Mouse (Mus musculus): Measurements from ENCODE around the gene Hspa1l.
"Not testable (repeated sequence)": the region's sequence is repeated elsewhere in the genome, so short reads cannot be mapped to it uniquely, and the experiment has no call there.

The Hspa1l gene

DNA sequence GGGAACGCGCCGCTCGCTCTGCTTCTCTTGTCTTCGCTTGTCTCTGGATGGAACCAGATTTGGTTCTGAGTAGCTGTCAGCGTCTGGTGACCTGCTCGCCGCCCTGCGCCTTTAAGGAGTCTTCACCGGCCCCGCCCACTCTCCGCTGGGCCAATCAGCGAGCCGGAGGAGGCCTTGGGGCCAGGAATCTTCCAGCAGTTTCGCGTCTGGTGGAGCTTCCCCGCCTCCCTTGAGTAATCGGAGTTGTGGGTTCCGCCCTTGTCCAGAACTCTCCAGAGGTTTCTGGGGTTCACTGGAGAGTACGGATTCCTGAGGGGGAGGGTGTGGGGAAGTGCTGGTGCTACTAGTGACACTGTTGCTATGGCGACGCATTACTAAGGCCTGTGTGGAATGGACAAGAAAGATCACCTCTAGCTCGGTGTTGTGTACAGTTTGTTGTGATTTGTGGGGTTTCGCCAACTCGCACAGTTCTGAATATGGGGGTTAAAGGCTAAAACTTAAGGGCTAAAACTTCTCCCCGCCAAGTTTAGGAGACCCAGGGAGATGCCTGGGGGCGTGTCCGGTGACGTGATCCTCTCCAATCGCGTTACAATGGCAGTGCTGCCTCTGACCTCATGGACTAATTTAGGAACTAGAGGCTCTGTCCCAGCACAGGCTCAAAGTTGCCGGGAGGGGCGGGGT, at the start of gene Hspa1l, which contains the start of gene Hspa1a:
Gene Hspa1l (plus strand): TSS at position 635 of the 681 bp plus-strand sequence.
Gene Hspa1a (minus strand): TSS at position 88 of the 681 bp plus-strand sequence.
- DNase-seq: peak; percentile 69

DNA sequence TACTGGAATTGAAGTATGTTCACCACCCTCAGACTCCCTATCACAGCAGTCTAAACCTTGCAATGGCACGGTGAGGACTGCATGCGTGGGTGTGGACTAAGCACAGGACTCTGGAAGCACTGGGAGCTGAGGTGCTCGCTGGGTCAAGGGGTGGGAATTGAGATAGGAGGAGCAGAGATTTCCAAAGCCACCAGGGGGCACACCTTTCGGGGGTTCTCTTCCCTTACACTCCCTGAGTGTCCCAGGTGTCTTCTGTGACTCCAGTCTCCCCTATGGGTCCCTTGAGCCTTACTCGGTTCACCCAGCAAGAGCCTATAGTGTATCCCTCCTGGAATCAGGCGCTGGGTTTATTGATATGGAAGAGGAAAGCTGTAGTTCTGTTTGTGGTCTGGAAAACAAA, 49.6 kb upstream of the Hspa1l start:
- DNase-seq: no peak

DNA sequence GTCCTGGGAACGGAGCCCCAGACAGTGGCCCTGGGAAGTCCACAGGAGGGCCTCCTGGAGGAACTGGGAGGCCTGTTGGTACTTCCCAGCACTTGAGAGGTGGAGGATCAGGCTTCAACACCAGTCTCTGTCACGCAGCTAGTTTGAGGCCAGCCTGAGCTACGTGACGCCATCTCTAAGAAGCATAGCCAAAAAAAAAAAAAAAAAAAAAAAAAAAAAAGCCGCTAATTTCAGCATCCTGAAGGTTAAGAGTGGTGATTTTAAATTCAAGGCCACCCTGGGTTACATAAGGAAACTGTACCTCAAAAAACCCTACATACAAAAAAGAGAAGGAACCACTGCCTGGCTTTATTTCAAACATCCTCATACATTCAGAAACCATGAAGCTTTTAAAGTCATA, 48.2 kb upstream of the Hspa1l start:
- no peak for DNase-seq

DNA sequence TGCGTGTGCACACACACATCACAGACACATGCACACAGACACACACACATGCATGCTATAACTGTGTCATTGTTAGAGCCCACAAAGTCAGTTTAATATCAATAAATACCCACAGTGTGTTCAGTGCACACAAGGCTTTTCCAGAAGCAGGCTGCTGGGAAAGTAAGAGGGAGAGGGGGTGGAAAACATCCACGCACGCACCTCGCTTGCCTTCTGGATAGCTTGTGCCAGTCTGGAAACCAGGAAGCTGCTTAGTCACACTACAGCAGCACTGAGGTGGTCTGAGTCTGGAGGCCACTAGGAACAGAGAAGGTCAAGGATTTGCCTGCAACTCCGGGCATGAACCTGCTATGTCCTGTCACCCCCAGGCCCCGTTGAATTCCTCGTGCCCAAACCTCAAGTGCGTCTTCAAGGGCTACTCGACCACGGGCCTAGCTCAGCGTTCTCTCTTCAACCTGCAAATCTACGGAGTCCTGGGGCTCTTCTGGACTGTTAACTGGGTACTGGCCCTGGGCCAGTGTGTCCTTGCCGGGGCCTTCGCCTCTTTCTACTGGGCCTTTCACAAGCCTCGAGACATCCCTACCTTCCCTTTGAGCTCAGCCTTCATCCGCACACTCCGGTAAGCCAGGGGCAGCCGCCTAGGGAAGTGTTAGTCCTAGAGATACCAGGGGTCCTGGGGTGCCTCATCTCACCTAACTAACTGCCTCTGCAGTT, 45.0 kb upstream of the Hspa1l start:
- no peak for DNase-seq

DNA sequence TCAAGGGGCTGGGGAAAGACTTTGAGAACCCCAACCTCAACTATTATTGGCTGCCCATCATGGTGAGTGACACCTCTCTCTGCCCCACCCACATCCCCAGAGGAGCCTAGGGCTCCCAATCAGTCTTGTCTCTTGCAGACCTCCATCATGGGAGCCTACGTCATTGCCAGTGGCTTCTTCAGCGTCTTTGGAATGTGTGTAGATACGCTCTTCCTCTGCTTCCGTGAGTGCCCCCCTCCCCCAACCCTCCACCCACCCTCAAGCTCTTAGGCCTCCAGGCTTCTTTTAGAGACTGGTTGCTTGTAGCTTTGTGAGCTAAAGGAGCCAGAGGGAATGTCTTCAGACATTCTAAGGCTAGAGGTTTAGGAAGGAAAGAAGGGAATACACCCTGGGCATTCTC, 43.7 kb upstream of the Hspa1l start:
- no peak for DNase-seq

DNA sequence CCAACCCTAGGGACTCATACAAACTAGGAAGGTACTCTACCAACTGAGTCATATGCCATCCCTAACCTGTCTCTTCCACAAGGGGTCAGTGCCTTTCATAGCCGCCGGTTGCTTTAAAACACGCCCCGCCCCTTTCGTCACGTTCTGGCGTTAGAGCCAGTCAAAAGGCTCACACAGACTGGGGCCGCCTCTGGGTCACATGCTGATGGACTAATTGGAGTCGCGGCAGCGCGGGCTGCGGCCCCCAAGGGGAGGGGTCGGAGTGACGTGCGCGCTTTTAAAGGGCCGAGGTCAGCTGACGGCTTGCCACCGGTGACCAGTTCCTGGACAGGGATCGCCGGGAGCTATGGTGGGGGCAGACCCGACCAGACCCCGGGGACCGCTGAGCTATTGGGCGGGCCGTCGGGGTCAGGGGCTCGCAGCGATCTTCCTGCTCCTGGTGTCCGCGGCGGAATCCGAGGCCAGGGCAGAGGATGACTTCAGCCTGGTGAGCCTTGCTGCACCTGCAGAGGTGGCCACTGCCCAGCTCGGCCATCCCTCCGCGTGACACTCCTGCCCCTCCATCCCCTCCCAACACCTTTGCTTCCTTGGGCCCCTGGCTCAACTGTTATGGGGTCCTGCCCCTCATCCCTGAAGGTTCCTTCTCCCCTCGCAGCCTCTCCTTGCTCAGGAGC, 41.3 kb upstream of the Hspa1l start, which contains the start of gene Neu1:
Gene Neu1 (plus strand): TSS at position 193 of the 674 bp plus-strand sequence.
- peak; percentile 96 for DNase-seq

DNA sequence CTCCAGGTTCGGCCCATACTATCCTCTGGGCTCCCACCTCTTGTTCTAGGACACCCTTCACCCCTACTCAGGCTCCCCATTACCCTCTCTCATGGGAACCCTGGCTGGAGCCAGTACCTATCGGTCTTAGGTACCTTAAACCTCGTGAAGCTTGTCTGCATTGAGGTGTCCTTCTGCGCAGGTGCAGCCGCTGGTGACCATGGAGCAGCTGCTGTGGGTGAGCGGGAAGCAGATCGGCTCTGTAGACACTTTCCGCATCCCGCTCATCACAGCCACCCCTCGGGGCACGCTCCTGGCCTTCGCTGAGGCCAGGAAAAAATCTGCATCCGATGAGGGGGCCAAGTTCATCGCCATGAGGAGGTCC, 40.8 kb upstream of the Hspa1l start:
- DNase-seq: no peak

DNA sequence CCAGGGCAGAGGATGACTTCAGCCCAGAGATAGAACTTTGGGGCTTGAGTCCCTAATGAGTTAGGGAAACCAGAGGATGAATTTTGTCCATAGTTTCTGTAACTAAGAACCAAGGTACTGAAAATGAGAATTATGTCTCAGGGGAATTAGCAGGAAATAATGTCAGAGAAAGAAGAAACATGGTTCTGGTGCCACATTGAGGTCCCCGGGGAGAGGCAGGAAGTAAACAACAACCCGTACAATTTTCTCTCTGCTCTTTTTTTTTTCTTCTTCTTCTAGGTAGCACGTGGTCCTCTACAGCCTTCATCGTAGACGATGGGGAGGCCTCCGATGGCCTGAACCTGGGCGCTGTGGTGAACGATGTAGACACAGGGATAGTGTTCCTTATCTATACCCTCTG, 40.2 kb upstream of the Hspa1l start:
- no peak for DNase-seq

DNA sequence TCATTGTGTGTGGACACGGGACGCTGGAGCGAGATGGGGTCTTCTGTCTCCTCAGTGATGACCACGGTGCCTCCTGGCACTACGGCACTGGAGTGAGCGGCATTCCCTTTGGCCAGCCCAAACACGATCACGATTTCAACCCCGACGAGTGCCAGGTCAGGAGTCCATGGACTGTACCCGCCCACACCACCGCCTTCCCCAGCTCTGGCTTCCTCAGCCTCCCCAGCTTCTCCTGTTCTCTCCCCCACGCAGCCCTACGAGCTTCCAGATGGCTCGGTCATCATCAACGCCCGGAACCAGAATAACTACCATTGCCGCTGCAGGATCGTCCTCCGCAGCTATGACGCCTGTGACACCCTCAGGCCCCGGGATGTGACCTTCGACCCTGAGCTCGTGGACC, 38.5 kb upstream of the Hspa1l start:
- no peak for DNase-seq

DNA sequence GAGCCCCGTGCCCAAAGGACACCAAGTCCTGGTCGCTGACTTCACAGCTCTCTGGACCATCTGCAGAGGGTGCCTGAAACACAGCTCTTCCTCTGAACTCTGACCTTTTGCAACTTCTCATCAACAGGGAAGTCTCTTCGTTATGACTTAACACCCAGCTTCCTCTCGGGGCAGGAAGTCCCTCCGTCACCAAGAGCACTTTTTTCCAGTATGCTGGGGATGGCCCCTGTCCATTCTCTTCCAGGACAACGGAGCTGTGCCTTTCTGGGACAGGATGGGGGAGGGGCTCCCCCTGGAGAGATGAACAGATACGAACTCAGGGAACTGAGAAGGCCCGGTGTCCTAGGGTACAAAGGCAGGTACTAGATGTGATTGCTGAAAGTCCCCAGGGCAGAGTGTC, 37.7 kb upstream of the Hspa1l start:
- no peak for DNase-seq

DNA sequence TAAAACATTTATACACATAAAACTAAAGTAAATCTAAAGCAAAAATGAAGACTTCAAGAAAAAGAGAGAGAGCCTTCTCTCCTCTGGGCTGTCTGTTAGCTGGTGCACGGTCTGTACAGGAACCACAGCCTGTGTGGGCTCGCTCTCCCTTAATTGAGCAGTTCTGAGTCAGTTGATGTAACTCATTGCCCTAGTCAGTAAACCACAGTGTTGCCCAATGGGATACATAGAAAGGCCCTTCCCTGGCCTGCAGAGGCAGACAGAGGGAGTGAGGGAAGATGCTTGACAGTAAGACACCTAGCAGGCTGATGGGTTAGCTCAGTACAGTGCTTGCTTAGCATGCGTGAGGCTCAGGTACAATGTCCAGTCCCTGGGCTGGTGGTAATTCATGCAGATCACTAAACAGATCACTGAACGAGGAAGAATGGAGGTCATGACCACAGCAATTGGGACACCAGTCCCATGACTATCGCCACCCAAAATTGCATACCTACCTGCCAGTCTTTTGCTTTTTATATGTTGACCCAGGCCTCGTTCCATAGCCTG, 34.5 kb upstream of the Hspa1l start:
- DNase-seq: no peak

DNA sequence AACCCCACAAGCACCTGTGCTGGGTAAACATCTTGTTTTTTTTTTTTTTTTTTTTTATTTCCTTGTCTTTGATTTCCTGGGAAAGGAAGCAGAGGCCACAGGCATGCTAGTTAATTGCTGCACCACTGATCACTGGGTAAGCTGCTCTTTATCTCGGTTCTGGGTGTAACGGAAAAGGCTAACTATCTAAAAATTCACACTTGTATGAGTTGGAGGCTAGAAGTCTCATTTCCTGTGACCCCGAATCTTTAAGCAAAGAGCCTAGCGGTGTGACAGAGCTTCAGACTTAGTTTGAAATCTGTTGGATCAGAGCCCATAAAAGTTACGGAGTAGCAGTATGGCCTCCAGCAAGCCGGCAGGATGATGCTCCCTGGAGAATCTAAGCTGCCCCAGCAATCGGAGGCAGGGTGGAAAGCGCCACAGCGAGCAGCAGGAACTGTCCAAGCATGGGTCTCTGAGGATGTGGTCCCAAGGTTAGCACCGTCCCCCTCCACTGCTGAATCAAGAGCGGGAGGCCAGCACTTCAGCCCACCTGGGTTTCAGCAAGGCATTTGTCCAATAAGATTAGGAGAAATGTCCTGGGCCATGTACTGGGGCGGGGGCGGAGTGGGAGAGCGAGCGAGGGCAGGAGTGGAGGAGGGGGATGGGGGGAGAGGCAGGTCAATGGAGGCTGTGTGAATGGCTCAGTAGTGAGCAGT, 31.0 kb upstream of the Hspa1l start:
- DNase-seq: peak; percentile 38

DNA sequence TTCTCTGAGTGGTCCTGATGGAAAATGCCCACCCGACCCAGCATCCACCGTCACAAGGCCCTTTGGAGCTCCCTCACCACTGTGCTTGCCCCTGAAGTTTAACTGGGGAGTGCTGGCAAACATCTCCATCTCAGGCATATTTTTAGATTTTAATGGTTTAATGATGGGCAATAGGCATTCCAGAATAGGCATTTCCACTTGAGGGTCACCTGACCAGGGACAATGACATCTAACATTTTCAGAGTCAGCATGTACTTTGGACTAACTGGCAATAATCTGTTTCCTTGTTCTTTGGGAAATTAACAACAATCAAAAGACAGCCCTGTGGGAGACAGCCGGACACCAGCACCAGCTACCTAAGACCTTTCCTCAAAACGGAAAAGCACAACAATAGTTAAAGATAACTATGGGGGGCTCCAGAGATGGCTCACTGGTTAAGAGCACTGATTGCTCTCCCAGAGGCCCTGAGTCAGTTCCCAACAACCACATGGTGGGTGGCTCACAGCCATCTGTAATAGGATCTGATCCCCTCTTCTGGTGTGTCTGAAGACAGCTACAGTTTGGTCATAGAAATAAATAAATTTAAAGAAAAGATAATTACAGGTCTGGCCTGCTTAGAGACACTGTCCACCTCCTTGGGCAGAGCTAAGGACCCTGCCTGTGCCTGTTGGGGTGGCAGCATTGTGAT, 29.2 kb upstream of the Hspa1l start:
- DNase-seq: no peak

DNA sequence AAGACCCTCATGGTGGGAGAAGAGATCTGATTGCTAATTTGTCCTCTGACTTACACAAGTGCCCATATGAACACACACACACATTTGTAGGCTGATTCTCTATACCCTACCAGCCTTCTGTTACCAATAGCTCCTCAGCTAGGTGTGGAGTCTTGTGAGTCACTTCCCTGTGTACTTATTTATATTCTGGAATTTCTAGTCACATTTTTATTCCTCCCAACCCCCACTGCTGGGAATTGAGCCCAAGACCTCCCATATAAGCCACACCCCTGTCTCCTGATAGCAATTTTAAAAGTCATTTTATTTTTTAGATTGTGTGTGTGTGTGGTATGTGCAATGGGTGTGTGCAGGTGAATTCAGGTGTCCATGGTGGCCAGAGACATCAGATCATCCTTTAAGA, 28.1 kb upstream of the Hspa1l start:
- no peak for DNase-seq

DNA sequence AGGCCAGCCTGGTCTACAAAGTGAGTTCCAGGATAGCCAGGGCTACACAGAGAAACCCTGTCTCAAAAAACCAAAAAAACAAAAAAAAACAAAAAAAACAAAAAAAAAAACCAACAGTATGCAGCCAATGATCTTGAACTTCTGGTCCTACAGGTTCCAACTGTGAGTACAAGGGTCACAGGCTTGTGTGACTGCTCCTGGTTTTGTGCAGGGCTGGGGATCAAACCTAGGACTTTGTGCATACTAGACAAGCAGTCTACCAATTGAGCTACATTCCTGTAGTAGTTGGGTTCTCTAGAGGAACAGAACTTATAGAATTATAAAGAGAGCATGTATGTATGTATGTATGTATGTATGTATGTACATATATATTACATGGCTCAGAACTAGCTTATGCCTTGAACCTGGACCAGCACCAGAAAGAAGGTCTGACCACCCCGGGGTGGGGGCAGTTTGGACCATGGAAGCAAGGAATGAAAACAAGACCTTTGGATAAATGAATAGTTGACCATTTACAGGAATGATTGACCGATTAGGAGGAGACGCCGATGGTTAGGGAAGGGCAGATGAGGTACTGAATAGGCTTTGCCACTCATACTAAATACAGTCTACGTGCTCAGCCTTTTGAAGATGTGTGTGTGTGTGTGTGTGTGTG, 25.9 kb upstream of the Hspa1l start:
- no peak for DNase-seq

DNA sequence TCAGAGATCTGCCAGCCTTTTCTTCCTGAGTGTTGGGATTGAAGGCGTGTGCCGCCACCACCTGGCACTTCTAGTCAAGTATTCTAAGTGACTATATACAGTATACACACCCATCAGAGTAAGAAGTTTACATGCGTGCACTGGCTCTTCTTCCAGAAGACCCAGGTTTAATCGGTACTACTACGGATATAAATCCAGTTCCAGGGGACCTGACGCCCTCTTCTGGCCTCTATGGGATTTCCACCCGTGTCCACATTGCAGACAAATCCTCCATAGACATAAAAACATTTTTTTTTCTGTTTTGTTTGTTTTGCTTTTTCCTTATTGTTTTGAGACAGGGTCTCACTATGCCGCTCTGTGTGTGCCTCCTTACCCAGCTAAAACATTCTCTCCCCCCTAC, 24.9 kb upstream of the Hspa1l start:
- DNase-seq: peak; percentile 48

DNA sequence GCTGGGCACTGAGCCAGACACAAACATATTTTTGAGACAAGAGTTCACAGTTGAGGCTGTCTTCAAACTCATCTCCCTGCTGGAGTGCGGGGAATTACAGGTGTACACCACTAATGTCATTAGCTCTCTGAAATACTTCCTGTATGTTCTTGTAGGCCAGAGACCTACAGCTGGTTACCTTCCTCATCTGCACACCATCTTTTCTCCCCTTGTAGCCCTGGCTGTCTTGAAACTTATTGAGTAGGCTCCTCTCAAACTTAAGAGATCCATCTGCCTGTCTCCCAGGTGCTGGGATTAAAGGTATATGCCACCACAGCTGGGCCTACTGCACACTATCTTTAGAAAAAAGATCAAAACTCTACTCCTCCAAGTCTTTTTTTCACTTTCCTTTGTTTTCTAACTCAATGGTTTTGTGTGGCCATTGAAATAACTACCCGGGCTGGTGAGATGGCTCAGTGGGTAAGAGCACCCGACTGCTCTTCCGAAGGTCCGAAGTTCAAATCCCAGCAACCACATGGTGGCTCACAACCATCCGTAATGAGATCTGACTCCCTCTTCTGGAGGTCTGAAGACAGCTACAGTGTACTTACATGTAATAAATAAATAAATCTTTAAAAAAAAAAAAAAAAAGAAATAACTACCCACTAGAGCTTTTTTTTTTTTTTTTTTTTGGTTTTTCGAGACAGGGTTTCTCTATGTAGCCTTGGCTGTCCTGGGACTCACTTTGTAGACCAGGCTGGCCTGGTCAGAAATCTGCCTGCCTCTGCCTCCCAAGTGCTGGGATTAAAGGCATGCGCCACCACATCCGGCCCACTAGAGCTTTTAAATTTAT, 23.6 kb upstream of the Hspa1l start:
- DNase-seq: not testable (repeated sequence)

DNA sequence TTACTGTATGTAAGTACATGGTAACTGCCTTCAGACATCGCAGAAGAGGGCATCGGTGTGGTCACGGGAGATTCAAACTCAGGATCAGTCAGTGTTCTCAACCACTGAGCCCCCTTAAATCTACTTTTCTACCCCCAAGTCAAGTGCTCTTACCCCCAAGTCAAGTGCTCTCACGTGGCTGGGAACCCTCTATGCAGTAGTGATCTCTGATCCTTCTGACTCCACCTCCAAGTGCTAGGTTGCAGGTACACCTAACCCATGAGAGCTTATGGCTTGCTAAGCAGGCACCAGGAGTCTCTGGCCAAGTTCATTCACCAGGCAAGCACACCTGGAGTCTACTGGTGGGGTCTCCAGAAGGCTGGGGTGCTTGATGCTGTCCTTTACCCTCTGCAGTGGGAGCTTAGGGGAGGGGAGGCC, 22.9 kb upstream of the Hspa1l start:
- peak; percentile 53 for DNase-seq

DNA sequence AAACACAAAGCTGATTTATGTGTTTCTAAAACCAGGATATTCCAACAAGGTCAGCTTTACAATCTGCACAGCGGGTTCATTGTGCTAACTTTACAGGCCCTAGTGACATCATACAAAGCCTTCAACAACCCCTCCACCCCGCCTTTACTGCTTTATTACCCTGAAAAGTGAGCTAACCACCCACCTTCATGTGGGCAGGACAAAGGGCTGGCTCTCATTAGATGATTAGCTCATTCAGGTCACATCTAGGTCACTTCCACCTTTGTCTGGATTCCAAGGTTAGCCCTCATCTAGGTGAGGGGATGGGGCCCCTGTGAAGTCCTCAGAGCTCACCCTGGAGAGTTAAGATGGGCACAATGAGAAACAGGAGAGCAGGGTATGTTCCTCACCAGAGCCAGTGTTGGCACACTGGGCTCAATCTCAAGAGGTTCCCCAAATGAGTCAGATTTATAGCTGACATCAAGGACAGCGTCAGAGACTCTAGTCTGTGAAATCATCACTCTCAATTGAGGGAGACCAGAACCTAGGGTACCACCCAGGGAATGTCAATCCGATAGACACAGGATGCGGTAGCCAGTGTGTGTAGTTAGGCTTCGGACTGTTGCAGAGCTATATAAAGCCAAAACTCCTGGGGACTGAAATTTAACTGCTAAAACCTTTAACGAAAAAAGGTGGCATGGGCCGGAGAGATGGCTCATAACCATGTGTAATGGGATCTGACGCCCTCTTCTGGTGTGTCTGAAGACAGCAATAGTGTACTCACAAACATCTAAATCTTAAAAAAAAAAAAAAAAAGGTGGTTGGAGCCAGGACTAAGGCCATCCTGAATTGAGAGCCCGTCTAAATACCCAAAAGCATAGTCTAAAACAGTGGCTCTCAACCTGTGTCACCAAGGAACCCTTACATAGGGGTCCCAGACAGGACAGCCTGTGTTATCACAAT, 21.7 kb upstream of the Hspa1l start:
- DNase-seq: no peak
